Mouse (Mus musculus): ENCODE data around the gene Ankrd35. TPM values are rescaled to one million over a fixed set of nuclear protein-coding genes. Genes with fewer than 3 reads are reported as not detected.
"Not testable (repeated sequence)": the region's sequence is repeated elsewhere in the genome, so short reads cannot be mapped to it uniquely, and the experiment has no call there.

Gene Ankrd35
- polyA plus RNA-seq, 1 experiment: not detected

DNA sequence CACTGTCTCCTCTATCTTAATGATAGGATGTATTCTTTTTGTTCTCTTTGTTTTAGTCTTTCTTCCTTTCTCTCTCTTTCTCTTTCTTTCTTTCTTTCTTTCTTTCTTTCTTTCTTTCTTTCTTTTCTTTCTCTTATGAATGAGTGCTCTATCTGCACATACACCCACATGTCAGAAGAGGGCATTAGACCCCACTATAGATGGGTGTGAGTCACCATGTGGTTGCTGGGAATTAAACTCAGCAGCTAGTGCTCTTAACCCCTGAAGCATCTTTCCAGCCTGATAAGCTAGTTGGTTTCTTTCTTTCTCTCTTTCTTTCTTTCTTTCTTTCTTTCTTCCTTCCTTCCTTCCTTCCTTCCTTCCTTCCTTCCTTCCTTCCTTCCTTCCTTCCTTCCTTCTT, 70.3 kb downstream of the Ankrd35 start:
- H3K4me1 ChIP-seq (ENCODE audit: control insufficient read depth, insufficient read depth, insufficient read length, low read length): peaks cover 24% of the 10 kb centered on the region
- H3K27ac ChIP-seq (replicated peaks; ENCODE audit: low read depth, low read length); H3K4me3 ChIP-seq (ENCODE audit: insufficient read depth, low read depth, low read length): not testable (repeated sequence)

Other genes starting within 250 kb of the Ankrd35 start
- gene BC107364, start 217.8 kb upstream of the Ankrd35 start, polyA plus RNA-seq (2012; ENCODE audit: insufficient read depth, insufficient read length, missing spikeins): not detected in 2 replicates
- 5.4 and 8.2 TPM in 2 replicates for gene Hfe2, start 145.0 kb upstream of the Ankrd35 start, polyA plus RNA-seq (2012; ENCODE audit: insufficient read depth, insufficient read length, missing spikeins)
- gene Txnip, start 112.2 kb upstream of the Ankrd35 start, polyA plus RNA-seq (2012; ENCODE audit: insufficient read depth, insufficient read length, missing spikeins): 1,091 and 1,303 TPM in 2 replicates
- gene Gm16253, start 93.1 kb upstream of the Ankrd35 start, polyA plus RNA-seq (2012; ENCODE audit: insufficient read depth, insufficient read length, missing spikeins): not detected in 2 replicates
- 39.0 and 72.4 TPM in 2 replicates for gene Polr3gl, start 76.0 kb upstream of the Ankrd35 start, polyA plus RNA-seq (2012; ENCODE audit: insufficient read depth, insufficient read length, missing spikeins)
- gene Ankrd34a, start 73.5 kb upstream of the Ankrd35 start, polyA plus RNA-seq (2012; ENCODE audit: insufficient read depth, insufficient read length, missing spikeins): not detected in 2 replicates
- gene Lix1l, start 69.0 kb upstream of the Ankrd35 start, polyA plus RNA-seq (2012; ENCODE audit: insufficient read depth, insufficient read length, missing spikeins): 10.0 and 11.0 TPM in 2 replicates
- gene Rbm8a, start 40.2 kb upstream of the Ankrd35 start, polyA plus RNA-seq (2012; ENCODE audit: insufficient read depth, insufficient read length, missing spikeins): 78.8 and 110 TPM in 2 replicates
- gene Pex11b, start 34.8 kb upstream of the Ankrd35 start, polyA plus RNA-seq (2012; ENCODE audit: insufficient read depth, insufficient read length, missing spikeins): 31.9 and 35.4 TPM in 2 replicates
- gene Gm42957, start 34.7 kb upstream of the Ankrd35 start, polyA plus RNA-seq (2012; ENCODE audit: insufficient read depth, insufficient read length, missing spikeins): not detected in 2 replicates
- 0.20 and 0.67 TPM in 2 replicates for gene Itga10, start 24.5 kb upstream of the Ankrd35 start, polyA plus RNA-seq (2012; ENCODE audit: insufficient read depth, insufficient read length, missing spikeins)
- gene Pias3, start 26.3 kb downstream of the Ankrd35 start, polyA plus RNA-seq (2012; ENCODE audit: insufficient read depth, insufficient read length, missing spikeins): 8.2 and 9.0 TPM in 2 replicates
- gene Nudt17, start 38.4 kb downstream of the Ankrd35 start, polyA plus RNA-seq (2012; ENCODE audit: insufficient read depth, insufficient read length, missing spikeins): 4.4 and 5.3 TPM in 2 replicates
- 23.7 and 25.5 TPM in 2 replicates for gene Polr3c, start 57.5 kb downstream of the Ankrd35 start, polyA plus RNA-seq (2012; ENCODE audit: insufficient read depth, insufficient read length, missing spikeins)
- 23.6 and 25.6 TPM in 2 replicates for gene Rnf115, start 57.5 kb downstream of the Ankrd35 start, polyA plus RNA-seq (2012; ENCODE audit: insufficient read depth, insufficient read length, missing spikeins)
- not detected in 2 replicates for gene Pdzk1, start 159.2 kb downstream of the Ankrd35 start, polyA plus RNA-seq (2012; ENCODE audit: insufficient read depth, insufficient read length, missing spikeins)
- not detected in 2 replicates for gene Cd160, start 159.2 kb downstream of the Ankrd35 start, polyA plus RNA-seq (2012; ENCODE audit: insufficient read depth, insufficient read length, missing spikeins)
- gene Gja5, start 234.6 kb downstream of the Ankrd35 start, polyA plus RNA-seq (2012; ENCODE audit: insufficient read depth, insufficient read length, missing spikeins): 2.0 and 2.6 TPM in 2 replicates
- gene Gpr89, start 235.2 kb downstream of the Ankrd35 start, polyA plus RNA-seq (2012; ENCODE audit: insufficient read depth, insufficient read length, missing spikeins): 15.9 and 20.0 TPM in 2 replicates